Mouse (Mus musculus) liver, postnatal 0 days (tissue): ENCODE measurements around the gene Tbck. TPM values are rescaled to one million over a fixed set of nuclear protein-coding genes. Genes with fewer than 3 reads are reported as not detected.

Source experiments
- ATAC-seq: fragments of 200-750 bp; cut with Nextera tagmentation; 2 replicates; pipeline ENCODE4 v1.8.0; 2017; ENCODE audit warnings: mild to moderate bottlenecking, moderate library complexity
- DNase-seq: peaks from one replicate; pipeline ENCODE4 v3.0.0-alpha.2; 2016
- H3K27ac ChIP-seq: fragments of 300-500 bp; sonication (generic); 2 replicates; pipeline ENCODE4 v1.5.1; 2014; ENCODE audit warnings: antibody characterized with exemption, moderate library complexity, mild to moderate bottlenecking, low read depth
- H3K27me3 ChIP-seq: fragments of 300-500 bp; sonication (generic); 2 replicates; pipeline ENCODE4 v1.6.1; 2014; ENCODE audit warnings: low read length, control low read depth, mixed read lengths; ENCODE audit not compliant: insufficient read depth
- H3K36me3 ChIP-seq: fragments of 300-500 bp; sonication (generic); replicated peaks from 2 replicates; pipeline ENCODE4 v1.6.1; 2014; ENCODE audit warnings: mild to moderate bottlenecking, control low read depth, low read length, moderate library complexity, mixed read lengths; ENCODE audit not compliant: insufficient read depth
- H3K4me1 ChIP-seq: fragments of 300-500 bp; sonication (generic); 2 replicates; pipeline ENCODE4 v1.6.1; 2014; ENCODE audit warnings: antibody characterized with exemption, mild to moderate bottlenecking, control low read depth; ENCODE audit not compliant: insufficient read depth
- H3K4me2 ChIP-seq: fragments of 300-500 bp; sonication (generic); 2 replicates; pipeline ENCODE4 v1.6.1; 2014; ENCODE audit warnings: low read depth, mild to moderate bottlenecking, low read length, moderate library complexity, mixed read lengths
- H3K4me3 ChIP-seq: fragments of 300-500 bp; sonication (generic); 2 replicates; pipeline ENCODE4 v1.5.1; 2014; ENCODE audit warnings: low read depth, low read length
- H3K9ac ChIP-seq: fragments of 300-500 bp; sonication (generic); replicated peaks from 2 replicates; pipeline ENCODE4 v1.6.1; 2014; ENCODE audit warnings: mild to moderate bottlenecking, moderate library complexity
- H3K9me3 ChIP-seq: fragments of 300-500 bp; sonication (generic); 2 replicates; pipeline ENCODE4 v1.6.1; 2016; ENCODE audit warnings: mild to moderate bottlenecking, control low read depth, low read length, mixed read lengths
- CTCF ChIP-seq: sonication (generic); IDR thresholded peaks from 2 replicates; pipeline ENCODE4 v1.5.1; 2016; ENCODE audit warnings: antibody characterized with exemption, low read depth
- EP300 ChIP-seq: IDR thresholded peaks from 2 replicates; pipeline ENCODE4 v1.6.1; 2016; ENCODE audit warnings: antibody characterized with exemption, low read depth, mild to moderate bottlenecking
- WGBS: fragments of 180-500 bp; shearing (Covaris S2); extraction: QIAGEN DNeasy Blood & Tissue Kit; methylation state at CpG from one replicate; pipeline ENCODE4 v1.1.7; 2014; ENCODE audit not compliant: insufficient replicate concordance; 5-methylcytosine and 5-hydroxymethylcytosine counted together
- polyA plus RNA-seq: library from polyadenylated mRNA; unstranded; fragments of >200 nt; fragmentation: Nextera tagmentation; extraction: Ambion mirVana; gene quantifications from 2 replicates; pipeline ENCODE4 v1.2.1, GENCODE M21; 2015

The Tbck gene
- polyA plus RNA-seq, 1 experiment from 2014 or later: 5.0 TPM

DNA sequence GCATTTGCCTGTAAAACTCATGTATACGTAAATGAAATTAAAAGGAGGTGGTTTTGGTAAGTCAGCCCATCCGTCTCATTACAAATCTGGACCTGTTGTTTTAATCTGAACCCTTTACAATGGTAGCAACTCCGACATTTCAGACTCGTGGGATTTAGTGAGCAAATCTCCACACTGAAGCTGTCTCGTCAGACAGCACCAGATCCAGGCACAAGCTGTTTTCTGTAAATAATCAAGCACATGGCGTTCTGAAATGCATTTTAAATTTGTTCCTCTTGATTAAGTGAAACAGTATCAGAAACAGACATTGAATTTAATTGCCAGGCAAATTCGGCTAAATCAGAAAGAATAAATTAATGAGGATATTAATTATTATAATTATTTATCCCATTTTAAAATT is 165.7 kb downstream of the Tbck start:
- TF ChIP-seq EP300 (no peak), CTCF (no peak)

DNA sequence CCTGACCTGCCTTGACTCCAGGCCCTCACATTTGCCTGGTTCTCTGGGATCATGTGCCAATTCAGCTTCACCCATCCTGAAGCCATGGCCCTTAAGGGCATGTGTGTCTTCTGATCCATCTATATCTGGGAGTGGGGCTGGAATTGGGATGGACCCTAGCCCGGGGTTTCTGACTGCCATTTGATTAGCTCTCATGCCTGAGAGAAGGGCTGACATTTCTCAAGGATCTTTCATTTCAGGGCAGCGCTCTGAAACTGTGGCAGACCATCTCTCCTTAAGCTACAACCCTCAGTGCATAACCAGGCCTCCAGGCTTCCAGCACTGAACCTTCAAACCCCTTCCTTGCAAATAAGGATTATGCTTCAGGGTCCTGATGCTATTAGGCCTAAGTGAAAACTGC is 166.5 kb downstream of the Tbck start:
- 79% methylated on average over 2 of the region's 2 CpGs for WGBS
- no peaks in the 10 kb centered on the region for H3K4me1 ChIP-seq
- H3K9ac ChIP-seq: no peak overlapping the region
- TF ChIP-seq CTCF (no peak), EP300 (no peak)
- no peaks in the 10 kb centered on the region for H3K27me3 ChIP-seq
- no peak overlapping the region for H3K4me2 ChIP-seq
- no peak for ATAC-seq
- H3K9me3 ChIP-seq: no peaks in the 10 kb centered on the region
- no peak overlapping the region for H3K27ac ChIP-seq
- H3K4me3 ChIP-seq: no peak overlapping the region
- no peaks in the 10 kb centered on the region for H3K36me3 ChIP-seq
- no peak for DNase-seq

More for the DNA sequence above, 165.7 kb downstream of the Tbck start:
- Histone ChIP-seq H3K36me3 (no peaks in the 10 kb centered on the region), H3K4me1 (no peaks in the 10 kb centered on the region), H3K9me3 (no peaks in the 10 kb centered on the region), H3K27me3 (no peaks in the 10 kb centered on the region), H3K4me3 (no peak overlapping the region), H3K9ac (no peak overlapping the region), H3K27ac (no peak overlapping the region), H3K4me2 (no peak overlapping the region)
- WGBS: 77% methylated on average over 7 of the region's 7 CpGs
- ATAC-seq (no peak), DNase-seq (no peak)

DNA sequence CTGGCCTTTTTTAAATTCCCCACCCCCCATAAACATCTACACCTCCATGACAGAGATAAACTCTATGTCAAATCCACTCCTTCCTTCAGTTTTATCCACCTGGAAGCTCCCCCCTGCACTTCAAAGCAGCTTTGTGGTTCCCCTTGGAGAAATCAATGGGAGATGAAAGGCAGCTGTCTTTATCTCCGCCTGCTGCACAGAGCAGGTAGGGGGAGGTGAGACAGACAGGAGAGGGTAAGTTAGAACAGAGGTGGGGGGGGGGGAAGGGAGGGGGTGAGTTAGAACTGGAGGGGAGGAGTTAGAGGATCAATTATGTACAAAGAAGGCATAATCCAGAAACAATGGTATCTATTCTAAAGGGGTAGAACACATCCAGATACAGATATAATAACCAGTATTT is 167.5 kb downstream of the Tbck start:
- H3K4me2 ChIP-seq: no peak overlapping the region
- H3K4me1 ChIP-seq: no peaks in the 10 kb centered on the region
- no peak for TF ChIP-seq EP300
- no peak for TF ChIP-seq CTCF
- no peak overlapping the region for H3K4me3 ChIP-seq
- ATAC-seq (no peak), DNase-seq (no peak)
- 39% methylated on average over 1 of the region's 1 CpGs for WGBS
- no peak overlapping the region for H3K9ac ChIP-seq
- H3K27me3 ChIP-seq: no peaks in the 10 kb centered on the region
- no peaks in the 10 kb centered on the region for H3K36me3 ChIP-seq
- no peaks in the 10 kb centered on the region for H3K9me3 ChIP-seq
- H3K27ac ChIP-seq: no peak overlapping the region

DNA sequence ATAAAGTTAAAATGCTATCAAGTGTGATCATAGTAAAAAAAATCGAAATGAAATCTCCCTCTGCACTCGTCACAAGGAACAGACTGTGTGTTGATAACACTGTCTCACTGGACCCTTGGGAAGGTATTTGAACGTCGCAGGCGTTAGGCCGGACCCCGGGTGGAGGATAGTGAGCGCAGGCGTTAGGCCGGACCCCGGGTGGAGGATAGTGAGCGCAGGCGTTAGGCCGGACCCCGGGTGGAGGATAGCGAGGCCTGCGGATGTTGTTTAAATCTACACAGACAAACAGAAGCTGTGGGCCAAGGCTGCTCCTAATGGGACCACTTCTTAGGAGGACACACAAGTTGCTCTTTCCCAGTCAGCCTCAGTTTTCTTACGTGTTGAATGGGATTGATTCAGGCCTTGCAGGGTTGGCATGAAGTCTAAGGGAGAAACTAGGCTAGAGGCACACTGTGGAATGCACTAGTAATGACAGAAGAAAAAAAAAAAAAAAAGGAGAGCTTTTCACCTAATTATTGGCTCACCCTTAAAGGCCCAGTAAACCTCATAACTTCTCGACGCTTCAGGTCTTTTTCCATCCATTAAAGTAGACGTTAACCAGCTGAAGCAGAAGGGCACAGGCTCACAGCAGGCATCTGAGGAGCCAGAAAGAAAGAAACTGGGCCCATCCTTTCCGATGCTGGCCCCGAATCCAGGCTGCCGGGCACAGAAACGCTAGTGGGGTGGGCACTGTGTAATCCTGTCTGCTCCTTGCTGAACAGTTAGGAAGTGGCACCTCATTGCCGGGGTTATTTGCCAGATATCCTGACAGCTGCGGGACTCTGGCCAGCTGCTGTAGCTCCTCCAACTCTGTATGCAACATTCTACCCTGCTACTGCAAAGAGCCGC is 168.1 kb downstream of the Tbck start:
- Histone ChIP-seq H3K9ac (no peak overlapping the region), H3K4me1 (no peaks in the 10 kb centered on the region), H3K4me2 (no peak overlapping the region), H3K36me3 (no peaks in the 10 kb centered on the region), H3K4me3 (no peak overlapping the region), H3K9me3 (no peaks in the 10 kb centered on the region), H3K27me3 (no peaks in the 10 kb centered on the region), H3K27ac (no peak overlapping the region)
- DNase-seq (no peak), ATAC-seq (no peak)
- WGBS: 71% methylated on average over 28 of the region's 28 CpGs
- no peak for TF ChIP-seq CTCF
- no peak for TF ChIP-seq EP300

DNA sequence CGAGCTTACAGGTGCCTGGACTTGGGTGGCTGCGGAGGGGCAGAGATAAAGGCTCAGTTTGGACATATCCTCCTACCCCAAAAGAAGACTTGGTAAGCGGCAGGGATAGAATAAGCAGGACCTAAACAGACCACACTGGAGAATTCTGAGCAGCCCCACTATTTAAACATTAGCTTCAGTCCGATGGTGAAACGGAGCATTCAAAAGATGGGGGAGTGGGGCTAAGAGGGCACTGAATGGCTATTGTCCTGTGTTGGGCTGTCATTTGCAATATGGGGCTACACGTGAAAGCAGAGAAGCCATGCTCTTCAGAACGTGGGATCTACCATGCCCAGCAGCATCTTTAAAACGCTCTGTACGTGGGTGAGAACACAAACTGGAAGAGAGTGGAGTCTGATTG is 170.3 kb downstream of the Tbck start:
- ATAC-seq: no peak
- TF ChIP-seq EP300: no peak
- no peak for TF ChIP-seq CTCF
- H3K9ac ChIP-seq: no peak overlapping the region
- no peak overlapping the region for H3K4me3 ChIP-seq
- WGBS: 73% methylated on average over 9 of the region's 9 CpGs
- DNase-seq: no peak
- H3K9me3 ChIP-seq: no peaks in the 10 kb centered on the region
- no peaks in the 10 kb centered on the region for H3K4me1 ChIP-seq
- H3K27me3 ChIP-seq: no peaks in the 10 kb centered on the region
- H3K36me3 ChIP-seq: no peaks in the 10 kb centered on the region
- no peak overlapping the region for H3K4me2 ChIP-seq
- H3K27ac ChIP-seq: no peak overlapping the region

DNA sequence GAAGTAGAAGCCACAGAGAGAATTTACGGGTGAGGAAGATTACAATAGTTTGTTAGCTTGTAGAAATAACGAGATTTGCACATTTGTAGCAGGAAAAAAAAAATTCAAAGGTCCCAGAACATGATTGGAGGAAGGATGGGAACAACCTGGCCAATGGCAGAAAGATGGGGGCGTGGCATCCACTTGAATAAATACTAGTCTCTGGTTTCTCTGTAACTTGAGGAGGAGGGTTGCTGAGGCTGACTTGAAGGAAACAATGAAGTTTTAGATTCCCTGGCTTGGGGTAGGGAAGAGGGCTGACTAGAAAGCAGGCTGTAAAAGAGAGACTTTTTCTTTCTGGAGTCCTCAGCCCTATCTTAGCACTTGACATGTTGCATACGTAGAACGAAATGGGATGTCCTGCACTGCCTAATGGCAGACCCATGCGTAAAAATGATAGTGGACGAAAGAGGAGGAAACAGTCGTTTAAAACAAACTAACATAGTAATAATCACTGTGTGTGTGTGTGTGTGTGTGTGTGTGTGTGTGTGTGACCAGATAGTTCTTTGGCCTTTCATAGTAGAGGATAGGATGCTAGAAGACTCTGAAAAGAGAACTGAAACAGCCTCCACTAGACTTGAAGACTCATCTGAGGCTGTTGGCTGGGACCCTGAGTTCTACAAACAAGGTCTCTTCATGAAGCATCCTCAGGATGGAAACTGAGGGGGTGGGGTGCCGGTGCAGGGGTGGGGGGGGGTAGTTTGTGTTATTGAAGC is 171.7 kb downstream of the Tbck start:
- H3K9ac ChIP-seq: no peak overlapping the region
- no peak for DNase-seq
- peaks cover 3% of the 10 kb centered on the region; the same call in 1 of the 2 replicates for H3K4me1 ChIP-seq
- no peak for TF ChIP-seq EP300
- TF ChIP-seq CTCF: no peak
- no peaks in the 10 kb centered on the region for H3K27me3 ChIP-seq
- ATAC-seq: no peak
- no peak overlapping the region for H3K27ac ChIP-seq
- H3K4me2 ChIP-seq: no peak overlapping the region
- no peaks in the 10 kb centered on the region for H3K36me3 ChIP-seq
- WGBS: 57% methylated on average over 9 of the region's 9 CpGs
- H3K4me3 ChIP-seq: no peak overlapping the region
- no peaks in the 10 kb centered on the region for H3K9me3 ChIP-seq
